Mouse (Mus musculus) thymus, adult 2 months (tissue): ENCODE measurements around the gene Slc43a1.

Experiments
- CTCF ChIP-seq: fragments of 200-500 bp; IDR thresholded peaks from 2 replicates; pipeline ENCODE4 v1.5.1; 2012; ENCODE audit warnings: mild to moderate bottlenecking, control low read depth, low read length, moderate library complexity, borderline replicate concordance; ENCODE audit not compliant: control insufficient read depth, poor library complexity, insufficient read depth; ENCODE audit errors: extremely low read depth
- POLR2A ChIP-seq: fragments of 200-500 bp; IDR thresholded peaks from 2 replicates; pipeline ENCODE4 v1.6.1; 2012; ENCODE audit warnings: mild to moderate bottlenecking, low read length, control low read depth, moderate library complexity; ENCODE audit not compliant: control insufficient read depth, poor library complexity, insufficient read depth; ENCODE audit errors: extremely low read depth

- TF ChIP-seq POLR2A (no peak), CTCF (no peak)
Observed at GRCm38 (mm10) chr2:84793871-84794270, 44.8 kb upstream of the Slc43a1 start.
